Mouse (Mus musculus) erythroblast, embryonic 14.5 days (primary cell): ENCODE measurements around the gene Cnpy1. TPM values are rescaled to one million over a fixed set of nuclear protein-coding genes. Genes with fewer than 3 reads are reported as not detected.

Source experiments
- H3K27me3 ChIP-seq: 2 replicates; pipeline ENCODE4 v1.6.1; 2012; ENCODE audit warnings: inconsistent platforms; ENCODE audit not compliant: control insufficient read depth
- H3K36me3 ChIP-seq: 2 replicates; pipeline ENCODE4 v1.6.1; 2012; ENCODE audit warnings: mild to moderate bottlenecking, inconsistent platforms; ENCODE audit not compliant: control insufficient read depth
- H3K4me1 ChIP-seq: 2 replicates; pipeline ENCODE4 v1.6.1; 2012; ENCODE audit warnings: inconsistent platforms; ENCODE audit not compliant: control insufficient read depth
- H3K4me3 ChIP-seq: replicated peaks from 2 replicates; pipeline ENCODE3; 2012; ENCODE audit warnings: moderate library complexity, mild to moderate bottlenecking, inconsistent platforms
- H3K9me3 ChIP-seq: 2 replicates; pipeline ENCODE4 v1.6.1; 2012; ENCODE audit warnings: low read length, inconsistent platforms, mixed read lengths; ENCODE audit not compliant: control insufficient read depth
- GATA1 ChIP-seq: IDR thresholded peaks from 2 replicates; pipeline ENCODE4 v1.6.1; 2012; ENCODE audit warnings: low read length, inconsistent platforms, mixed read lengths
- TAL1 ChIP-seq: IDR thresholded peaks from 3 replicates; pipeline ENCODE4 v1.6.1; 2012; ENCODE audit warnings: low read length, inconsistent platforms, mixed read lengths
- polyA plus RNA-seq: library from polyadenylated mRNA; stranded (reverse); fragments of >175 nt; gene quantifications from 2 replicates; pipeline ENCODE4 v1.2.3, GENCODE M21; 2012

Cnpy1 gene
- polyA plus RNA-seq = 0.02 TPM in 1 of 2 replicates, not detected in the other

GRCm38 (mm10) chr5:28245574-28245973 is at the start of gene Cnpy1:
Gene Cnpy1, minus strand, starts transcription at chr5:28245806.
- Histone ChIP-seq H3K4me1 (no peaks in the 10 kb centered on the region), H3K9me3 (no peaks in the 10 kb centered on the region), H3K4me3 (no peak within 1 kb of the TSS), H3K27me3 (no peaks in the 10 kb centered on the region), H3K36me3 (no peaks in the 10 kb centered on the region)
- no peak for TF ChIP-seq TAL1
- TF ChIP-seq GATA1 = no peak

DNA sequence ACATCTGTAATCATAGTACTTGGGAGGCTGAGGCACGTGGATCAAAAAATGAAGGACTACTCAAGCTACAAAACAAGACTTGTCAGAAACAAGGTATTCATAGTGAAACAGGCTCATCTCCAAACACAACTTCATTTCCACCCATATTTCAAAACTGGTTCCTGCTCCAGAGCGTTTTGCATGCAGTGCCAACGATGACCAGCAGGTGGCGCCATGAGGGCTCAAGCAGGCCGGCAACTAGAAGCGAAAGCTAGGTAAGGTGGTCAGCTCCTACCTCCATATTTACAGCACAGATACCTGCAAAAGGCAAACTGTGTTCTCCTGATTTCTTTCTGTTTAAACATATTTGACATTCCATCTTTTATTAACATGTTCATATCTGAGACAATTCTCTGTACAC is 48.4 kb upstream of the Cnpy1 start:
- Histone ChIP-seq H3K4me1 (no peaks in the 10 kb centered on the region), H3K9me3 (no peaks in the 10 kb centered on the region), H3K36me3 (no peaks in the 10 kb centered on the region), H3K4me3 (no peak overlapping the region), H3K27me3 (peaks cover 3% of the 10 kb centered on the region; the same call in 1 of the 2 replicates)
- TF ChIP-seq TAL1 = no peak
- TF ChIP-seq GATA1 = no peak

DNA sequence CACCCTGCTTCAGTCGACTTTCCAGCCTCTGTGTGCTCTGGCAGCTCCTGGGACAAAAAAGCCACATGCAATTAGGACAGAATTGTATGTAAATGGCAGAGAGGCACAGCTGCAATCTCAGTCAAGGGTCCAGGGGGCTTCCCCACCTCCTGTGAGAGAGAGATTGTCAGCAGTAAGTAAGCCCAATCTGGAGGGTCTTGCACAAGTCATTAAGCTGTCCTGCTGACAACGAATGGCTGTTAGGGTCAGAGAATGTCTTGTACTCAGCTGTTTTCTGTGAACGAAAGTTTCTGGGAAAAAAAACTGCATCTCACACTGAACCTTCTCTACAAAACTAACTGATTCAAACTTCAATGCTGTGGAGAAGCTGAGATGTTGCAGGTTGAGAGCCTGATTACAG is 46.7 kb upstream of the Cnpy1 start:
- no peaks in the 10 kb centered on the region for H3K36me3 ChIP-seq
- no peak for TF ChIP-seq GATA1
- no peak for TF ChIP-seq TAL1
- H3K4me3 ChIP-seq = no peak overlapping the region
- no peaks in the 10 kb centered on the region for H3K9me3 ChIP-seq
- H3K27me3 ChIP-seq = peaks cover 3% of the 10 kb centered on the region; the same call in 1 of the 2 replicates
- H3K4me1 ChIP-seq = no peaks in the 10 kb centered on the region

- no peaks in the 10 kb centered on the region for H3K4me1 ChIP-seq
- H3K36me3 ChIP-seq = no peaks in the 10 kb centered on the region
- H3K9me3 ChIP-seq = no peaks in the 10 kb centered on the region
- peaks cover 3% of the 10 kb centered on the region; the same call in 1 of the 2 replicates for H3K27me3 ChIP-seq
- H3K4me3 ChIP-seq = no peak overlapping the region
- TF ChIP-seq TAL1 = no peak
- no peak for TF ChIP-seq GATA1
These were observed 45.7 kb upstream of the Cnpy1 start for GRCm38 (mm10) chr5:28291118-28291850.

DNA sequence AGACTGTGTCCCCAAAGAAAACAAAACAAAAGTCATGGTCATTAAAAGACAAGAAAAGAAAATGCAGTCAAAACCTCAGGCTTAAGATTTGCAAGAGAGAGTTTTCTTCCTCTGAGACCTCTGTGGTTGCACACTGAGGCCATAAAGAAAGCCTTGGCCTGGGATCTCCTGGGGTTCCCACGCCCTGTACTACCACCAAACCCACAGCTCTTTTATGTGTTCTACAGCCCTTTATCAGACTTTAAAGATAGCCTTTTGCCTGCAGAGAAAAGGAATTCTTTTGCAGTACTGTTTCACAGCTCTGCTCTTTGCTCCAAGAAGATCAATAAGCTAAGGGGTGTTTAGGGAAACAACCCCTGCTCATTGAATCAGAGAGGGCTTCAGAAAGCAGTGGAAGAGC is 45.0 kb upstream of the Cnpy1 start:
- TF ChIP-seq TAL1 (no peak), GATA1 (no peak)
- H3K9me3 ChIP-seq = no peaks in the 10 kb centered on the region
- peaks cover 6% of the 10 kb centered on the region for H3K27me3 ChIP-seq
- H3K4me1 ChIP-seq = no peaks in the 10 kb centered on the region
- H3K4me3 ChIP-seq = no peak overlapping the region
- H3K36me3 ChIP-seq = no peaks in the 10 kb centered on the region

- no peak overlapping the region for H3K4me3 ChIP-seq
- no peaks in the 10 kb centered on the region for H3K4me1 ChIP-seq
- H3K27me3 ChIP-seq = peaks cover 6% of the 10 kb centered on the region
- TF ChIP-seq GATA1 (no peak), TAL1 (no peak)
- no peaks in the 10 kb centered on the region for H3K36me3 ChIP-seq
- H3K9me3 ChIP-seq = no peaks in the 10 kb centered on the region
These were observed 43.5 kb upstream of the Cnpy1 start for GRCm38 (mm10) chr5:28289111-28289510.

DNA sequence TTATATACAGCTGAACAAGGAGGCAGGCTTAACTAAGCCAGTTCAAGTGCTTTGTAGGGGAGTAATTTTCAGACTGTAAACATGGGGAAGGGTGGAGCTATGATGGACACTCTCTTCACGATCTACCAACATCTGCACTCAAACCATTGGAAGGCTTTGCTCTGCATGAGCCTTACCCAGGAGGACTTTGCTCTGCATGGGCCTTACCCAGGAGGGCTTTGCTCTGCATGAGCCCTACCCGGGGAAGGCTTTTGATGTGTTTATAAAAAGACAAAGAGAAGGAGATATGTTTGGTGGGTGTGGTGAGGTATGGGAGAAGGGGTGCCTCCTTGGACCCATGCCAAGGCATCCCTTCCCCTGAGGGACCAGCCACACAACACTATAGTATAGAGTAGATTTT is 31.7 kb upstream of the Cnpy1 start:
- no peaks in the 10 kb centered on the region for H3K36me3 ChIP-seq
- peaks cover 3% of the 10 kb centered on the region; the same call in 1 of the 2 replicates for H3K27me3 ChIP-seq
- no peaks in the 10 kb centered on the region for H3K4me1 ChIP-seq
- no peaks in the 10 kb centered on the region for H3K9me3 ChIP-seq
- TF ChIP-seq TAL1 (no peak), GATA1 (no peak)
- H3K4me3 ChIP-seq = no peak overlapping the region

- TF ChIP-seq GATA1 = no peak
- no peak for TF ChIP-seq TAL1
- H3K4me3 ChIP-seq = no peak overlapping the region
- peaks cover 3% of the 10 kb centered on the region; the same call in 1 of the 2 replicates for H3K27me3 ChIP-seq
- no peaks in the 10 kb centered on the region for H3K36me3 ChIP-seq
- peaks cover 19% of the 10 kb centered on the region for H3K4me1 ChIP-seq
- no peaks in the 10 kb centered on the region for H3K9me3 ChIP-seq
These were observed 27.2 kb upstream of the Cnpy1 start for GRCm38 (mm10) chr5:28272836-28273235.

- Histone ChIP-seq H3K9me3 (no peaks in the 10 kb centered on the region), H3K4me3 (no peak overlapping the region), H3K27me3 (no peaks in the 10 kb centered on the region), H3K4me1 (peaks cover 19% of the 10 kb centered on the region), H3K36me3 (no peaks in the 10 kb centered on the region)
- TF ChIP-seq TAL1 (no peak), GATA1 (no peak)
These were observed 23.9 kb upstream of the Cnpy1 start for GRCm38 (mm10) chr5:28269469-28269991.
